Mouse (Mus musculus) bone marrow macrophage, adult 2 months (primary cell): ENCODE measurements at regions not wholly inside any gene's neighbourhood (a gene's known extent, or its start where the extent isn't known, plus 50 kb on each side); places are given as distances from the start of the nearest gene placed in this dataset.

Experiments used
- CTCF ChIP-seq: IDR thresholded peaks from 2 replicates; pipeline ENCODE4 v1.5.1; 2012; ENCODE audit warnings: low read depth, mild to moderate bottlenecking, low read length, moderate library complexity
- POLR2A ChIP-seq: IDR thresholded peaks from 2 replicates; pipeline ENCODE4 v1.6.1; 2012; ENCODE audit warnings: mild to moderate bottlenecking, low read depth, low read length, borderline replicate concordance

GRCm38 (mm10) chr14:58937791-58938600 lies 204.7 kb downstream of the 1700129C05Rik start:
- TF ChIP-seq CTCF (no peak), POLR2A (no peak)
